Mouse (Mus musculus): ENCODE results near the gene Tac2. TPM values are rescaled to one million over a fixed set of nuclear protein-coding genes. Genes with fewer than 3 reads are reported as not detected.

The Tac2 gene
- total and polyA plus RNA-seq, 3 experiments, result 0.32 TPM; not detected in 2

- Histone ChIP-seq H3K36me3 (ENCODE audit: control insufficient read depth in 1 of 2, insufficient read depth in 2 of 2, low read length in 2 of 2) (peaks cover 0 to 17% of the 10 kb centered on the region in 2 experiments; a peak in 2 of 4 replicates), H3K9ac (ENCODE audit: control insufficient read depth, low read depth, low read length, poor library complexity, severe bottlenecking) (no peak overlapping the region), H3K9me3 (replicated peaks; ENCODE audit: insufficient read depth, low read length) (no peaks in the 10 kb centered on the region), H3K27ac (ENCODE audit: control insufficient read depth, low read depth, low read length) (peak overlapping the region; percentile 76; the same call in 1 of the 2 replicates), H3K4me3 (ENCODE audit: control insufficient read depth in 1 of 2, insufficient read depth in 1 of 2, low read depth in 2 of 2, low read length in 2 of 2) (peak overlapping the region; percentile 2 to 50; a peak in 2 of 4 replicates), H3K79me2 (ENCODE audit: control insufficient read depth, insufficient read depth, low read length, poor library complexity) (no peaks in the 10 kb centered on the region), H3K4me1 (ENCODE audit: control insufficient read depth in 1 of 2, insufficient read depth in 2 of 2, low read length in 2 of 2) (peaks cover 19 to 38% of the 10 kb centered on the region in 2 experiments), H3K27me3 (ENCODE audit: control insufficient read depth in 1 of 2, insufficient read depth in 2 of 2, low read length in 2 of 2) (peaks cover 0 to 2% of the 10 kb centered on the region in 2 experiments; a peak in 1 of 4 replicates)
- DNase-seq (ENCODE audit: low read depth, low spot score), result peak; percentile 70
- TF ChIP-seq POLR2A (IDR thresholded peaks at IDR 0.05; ENCODE audit: control insufficient read depth in 1 of 2, insufficient read depth in 1 of 2, low read depth in 1 of 2, low read length in 2 of 2, poor library complexity in 1 of 2) (no peak), EP300 (IDR thresholded peaks at IDR 0.05; ENCODE audit: low read depth in 1 of 2, low read length in 2 of 2) (peak in 1 of 2 experiments; percentile 20; a peak in 2 of 4 replicates), ETS1 (IDR thresholded peaks at IDR 0.05; ENCODE audit: low read depth, low read length) (peak; percentile 38), MYB (IDR thresholded peaks at IDR 0.05; ENCODE audit: low read depth, low read length) (no peak), CHD2 (IDR thresholded peaks at IDR 0.05; ENCODE audit: low read length) (no peak), HCFC1 (IDR thresholded peaks at IDR 0.05; ENCODE audit: low read depth, low read length) (0 out of 2 replicates have a peak, but pooled peaks have one; percentile 15), ZNF384 (IDR thresholded peaks at IDR 0.05; ENCODE audit: low read depth, low read length) (0 out of 2 replicates have a peak, but pooled peaks have one; percentile 12), GATA1 (IDR thresholded peaks at IDR 0.05; ENCODE audit: low read depth, low read length) (no peak), BHLHE40 (IDR thresholded peaks at IDR 0.05; ENCODE audit: borderline replicate concordance, low read depth, low read length) (no peak), RCOR1 (IDR thresholded peaks at IDR 0.05; ENCODE audit: low read depth, low read length) (peak; percentile 68; the same call in 1 of the 2 replicates), TCF12 (IDR thresholded peaks at IDR 0.05; ENCODE audit: low read depth, low read length) (peak; percentile 33; the same call in 1 of the 2 replicates), ZMIZ1 (IDR thresholded peaks at IDR 0.05; ENCODE audit: low read depth, low read length) (no peak), TBP (IDR thresholded peaks at IDR 0.05; ENCODE audit: low read depth, low read length) (peak; percentile 17; the same call in 1 of the 2 replicates), UBTF (IDR thresholded peaks at IDR 0.05; ENCODE audit: borderline replicate concordance, insufficient read depth, low read depth, low read length) (no peak), ELF1 (IDR thresholded peaks at IDR 0.05; ENCODE audit: low read depth, low read length) (0 out of 2 replicates have a peak, but pooled peaks have one; percentile 13), USF2 (IDR thresholded peaks at IDR 0.05; ENCODE audit: borderline replicate concordance in 1 of 2, insufficient read depth in 1 of 2, low read depth in 1 of 2, low read length in 2 of 2) (no peak), CTCF (IDR thresholded peaks at IDR 0.05 in 2 of 3, conservative IDR thresholded peaks at IDR 0.05 in 1 of 3; ENCODE audit: control insufficient read depth in 1 of 3, insufficient read depth in 1 of 3, low read depth in 2 of 3, low read length in 3 of 3, poor library complexity in 1 of 3, severe bottlenecking in 1 of 3) (no peak)
Measured at GRCm38 (mm10) chr10:127731397-127731796, 7.1 kb downstream of the Tac2 start.

- Histone ChIP-seq H3K27me3 (ENCODE audit: control insufficient read depth in 1 of 2, insufficient read depth in 2 of 2, low read length in 2 of 2) (no peaks in the 10 kb centered on the region), H3K79me2 (ENCODE audit: control insufficient read depth, insufficient read depth, low read length, poor library complexity) (peaks cover under 1% of the 10 kb centered on the region; the same call in 1 of the 2 replicates), H3K4me1 (ENCODE audit: control insufficient read depth in 1 of 2, insufficient read depth in 2 of 2, low read length in 2 of 2) (peaks cover 20 to 34% of the 10 kb centered on the region in 2 experiments), H3K27ac (ENCODE audit: control insufficient read depth, low read depth, low read length) (no peak overlapping the region), H3K9me3 (replicated peaks; ENCODE audit: insufficient read depth, low read length) (no peaks in the 10 kb centered on the region), H3K36me3 (ENCODE audit: control insufficient read depth in 1 of 2, insufficient read depth in 2 of 2, low read length in 2 of 2) (peaks cover 0 to 22% of the 10 kb centered on the region in 2 experiments; a peak in 2 of 4 replicates), H3K9ac (ENCODE audit: control insufficient read depth, low read depth, low read length, poor library complexity, severe bottlenecking) (no peak overlapping the region), H3K4me3 (ENCODE audit: control insufficient read depth in 1 of 2, insufficient read depth in 1 of 2, low read depth in 2 of 2, low read length in 2 of 2) (no peak overlapping the region)
- peak; percentile 80 for TF ChIP-seq RAD21 (IDR thresholded peaks at IDR 0.05; ENCODE audit: low read depth, low read length)
- peak; percentile 57 for TF ChIP-seq SIN3A (IDR thresholded peaks at IDR 0.05; ENCODE audit: low read length)
- TF ChIP-seq MXI1 (IDR thresholded peaks at IDR 0.05; ENCODE audit: low read depth, low read length), result peak; percentile 82
- peak; percentile 65 for TF ChIP-seq ZC3H11A (IDR thresholded peaks at IDR 0.05; ENCODE audit: low read depth, low read length)
- peak; percentile 86 for TF ChIP-seq SMC3 (IDR thresholded peaks at IDR 0.05; ENCODE audit: low read depth, low read length)
- no peak for TF ChIP-seq MYB (IDR thresholded peaks at IDR 0.05; ENCODE audit: low read depth, low read length)
- no peak for TF ChIP-seq TCF12 (IDR thresholded peaks at IDR 0.05; ENCODE audit: low read depth, low read length)
- peak; percentile 52 for TF ChIP-seq MAX (IDR thresholded peaks at IDR 0.05; ENCODE audit: low read length)
- TF ChIP-seq USF1 (IDR thresholded peaks at IDR 0.05; ENCODE audit: low read depth, low read length), result peak; percentile 48; the same call in 1 of the 2 replicates
- peak; percentile 67; the same call in 1 of the 2 replicates for TF ChIP-seq BHLHE40 (IDR thresholded peaks at IDR 0.05; ENCODE audit: borderline replicate concordance, low read depth, low read length)
- peak; percentile 29 to 81 (median 32) for TF ChIP-seq CTCF (IDR thresholded peaks at IDR 0.05 in 2 of 3, conservative IDR thresholded peaks at IDR 0.05 in 1 of 3; ENCODE audit: control insufficient read depth in 1 of 3, insufficient read depth in 1 of 3, low read depth in 2 of 3, low read length in 3 of 3, poor library complexity in 1 of 3, severe bottlenecking in 1 of 3)
- TF ChIP-seq ELF1 (IDR thresholded peaks at IDR 0.05; ENCODE audit: low read depth, low read length), result 0 out of 2 replicates have a peak, but pooled peaks have one; percentile 4
- TF ChIP-seq MYC (IDR thresholded peaks at IDR 0.05; ENCODE audit: low read depth, low read length), result 0 out of 2 replicates have a peak, but pooled peaks have one; percentile 61
- TF ChIP-seq UBTF (IDR thresholded peaks at IDR 0.05; ENCODE audit: borderline replicate concordance, insufficient read depth, low read depth, low read length), result no peak
- peak; percentile 58 for DNase-seq (ENCODE audit: low read depth, low spot score)
Measured at GRCm38 (mm10) chr10:127734434-127734833, 10.2 kb downstream of the Tac2 start.
